Mouse (Mus musculus): ENCODE data around the gene Rapgef3. TPM values are rescaled to one million over a fixed set of nuclear protein-coding genes. Genes with fewer than 3 reads are reported as not detected.

The Rapgef3 gene
- polyA plus RNA-seq, 1 experiment from 2014 or later: 13.3 TPM

GRCm38 (mm10) chr15:97754476-97754875 is 13.3 kb downstream of the Rapgef3 start:
- peaks cover 11% of the 10 kb centered on the region for H3K4me1 ChIP-seq (replicated peaks; ENCODE audit: control insufficient read depth, insufficient read depth, low read length)
- no peak overlapping the region for H3K4me2 ChIP-seq (ENCODE audit: low read length)
- no peak overlapping the region for H3K4me3 ChIP-seq (replicated peaks; ENCODE audit: low read length)
- H3K27ac ChIP-seq (ENCODE audit: low read length): no peak overlapping the region
- H3K27me3 ChIP-seq (replicated peaks; ENCODE audit: control insufficient read depth, insufficient read depth, low read length): no peaks in the 10 kb centered on the region
- no peak overlapping the region for H3K9ac ChIP-seq (replicated peaks; ENCODE audit: low read depth, low read length)
- WGBS: 46% methylated on average over 6 of the region's 6 CpGs
- ATAC-seq: no peak
- no peaks in the 10 kb centered on the region for H3K36me3 ChIP-seq (ENCODE audit: control insufficient read depth, insufficient read depth)
- no peaks in the 10 kb centered on the region for H3K9me3 ChIP-seq (ENCODE audit: control insufficient read depth, low read length)

- 96% methylated on average over 5 of the region's 5 CpGs for WGBS
- peaks cover 11% of the 10 kb centered on the region for H3K4me1 ChIP-seq (replicated peaks; ENCODE audit: control insufficient read depth, insufficient read depth, low read length)
- ATAC-seq: no peak
- no peaks in the 10 kb centered on the region for H3K9me3 ChIP-seq (ENCODE audit: control insufficient read depth, low read length)
- no peak overlapping the region for H3K4me2 ChIP-seq (ENCODE audit: low read length)
- no peak overlapping the region for H3K9ac ChIP-seq (replicated peaks; ENCODE audit: low read depth, low read length)
- no peaks in the 10 kb centered on the region for H3K36me3 ChIP-seq (ENCODE audit: control insufficient read depth, insufficient read depth)
- no peak overlapping the region for H3K27ac ChIP-seq (ENCODE audit: low read length)
- no peak overlapping the region for H3K4me3 ChIP-seq (replicated peaks; ENCODE audit: low read length)
- no peaks in the 10 kb centered on the region for H3K27me3 ChIP-seq (replicated peaks; ENCODE audit: control insufficient read depth, insufficient read depth, low read length)
Measured at GRCm38 (mm10) chr15:97752491-97752890, 15.3 kb downstream of the Rapgef3 start.

GRCm38 (mm10) chr15:97751676-97752075 is 16.1 kb downstream of the Rapgef3 start:
- Histone ChIP-seq H3K27me3 (replicated peaks; ENCODE audit: control insufficient read depth, insufficient read depth, low read length) (no peaks in the 10 kb centered on the region), H3K4me3 (replicated peaks; ENCODE audit: low read length) (no peak overlapping the region), H3K9ac (replicated peaks; ENCODE audit: low read depth, low read length) (no peak overlapping the region), H3K9me3 (ENCODE audit: control insufficient read depth, low read length) (no peaks in the 10 kb centered on the region), H3K4me2 (ENCODE audit: low read length) (no peak overlapping the region), H3K27ac (ENCODE audit: low read length) (no peak overlapping the region), H3K4me1 (replicated peaks; ENCODE audit: control insufficient read depth, insufficient read depth, low read length) (peaks cover 11% of the 10 kb centered on the region), H3K36me3 (ENCODE audit: control insufficient read depth, insufficient read depth) (no peaks in the 10 kb centered on the region)
- ATAC-seq: no peak
- WGBS: 85% methylated on average over 2 of the region's 2 CpGs

- Histone ChIP-seq H3K4me3 (replicated peaks; ENCODE audit: low read length) (no peak overlapping the region), H3K27ac (ENCODE audit: low read length) (no peak overlapping the region), H3K9ac (replicated peaks; ENCODE audit: low read depth, low read length) (no peak overlapping the region), H3K4me1 (replicated peaks; ENCODE audit: control insufficient read depth, insufficient read depth, low read length) (peaks cover 11% of the 10 kb centered on the region), H3K9me3 (ENCODE audit: control insufficient read depth, low read length) (no peaks in the 10 kb centered on the region), H3K36me3 (ENCODE audit: control insufficient read depth, insufficient read depth) (no peaks in the 10 kb centered on the region), H3K27me3 (replicated peaks; ENCODE audit: control insufficient read depth, insufficient read depth, low read length) (no peaks in the 10 kb centered on the region), H3K4me2 (ENCODE audit: low read length) (no peak overlapping the region)
- peak; percentile 87 for ATAC-seq
- 9% methylated on average over 12 of the region's 12 CpGs for WGBS
Measured at GRCm38 (mm10) chr15:97750697-97751096, 17.1 kb downstream of the Rapgef3 start.

- ATAC-seq: no peak
- Histone ChIP-seq H3K4me1 (replicated peaks; ENCODE audit: control insufficient read depth, insufficient read depth, low read length) (peaks cover 11% of the 10 kb centered on the region), H3K36me3 (ENCODE audit: control insufficient read depth, insufficient read depth) (no peaks in the 10 kb centered on the region), H3K9ac (replicated peaks; ENCODE audit: low read depth, low read length) (no peak overlapping the region), H3K27me3 (replicated peaks; ENCODE audit: control insufficient read depth, insufficient read depth, low read length) (no peaks in the 10 kb centered on the region), H3K27ac (ENCODE audit: low read length) (no peak overlapping the region), H3K4me3 (replicated peaks; ENCODE audit: low read length) (no peak overlapping the region), H3K9me3 (ENCODE audit: control insufficient read depth, low read length) (no peaks in the 10 kb centered on the region), H3K4me2 (ENCODE audit: low read length) (no peak overlapping the region)
- WGBS: 90% methylated on average over 13 of the region's 13 CpGs
Measured at GRCm38 (mm10) chr15:97749841-97750240, 17.9 kb downstream of the Rapgef3 start.

- no peaks in the 10 kb centered on the region for H3K36me3 ChIP-seq (ENCODE audit: control insufficient read depth, insufficient read depth)
- no peaks in the 10 kb centered on the region for H3K9me3 ChIP-seq (ENCODE audit: control insufficient read depth, low read length)
- ATAC-seq: no peak
- H3K4me2 ChIP-seq (ENCODE audit: low read length): no peak overlapping the region
- peaks cover 11% of the 10 kb centered on the region for H3K4me1 ChIP-seq (replicated peaks; ENCODE audit: control insufficient read depth, insufficient read depth, low read length)
- no peak overlapping the region for H3K27ac ChIP-seq (ENCODE audit: low read length)
- 94% methylated on average over 9 of the region's 9 CpGs for WGBS
- no peak overlapping the region for H3K9ac ChIP-seq (replicated peaks; ENCODE audit: low read depth, low read length)
- H3K4me3 ChIP-seq (replicated peaks; ENCODE audit: low read length): no peak overlapping the region
- H3K27me3 ChIP-seq (replicated peaks; ENCODE audit: control insufficient read depth, insufficient read depth, low read length): no peaks in the 10 kb centered on the region
Measured at GRCm38 (mm10) chr15:97749397-97749796, 18.4 kb downstream of the Rapgef3 start.

GRCm38 (mm10) chr15:97748964-97749363 is 18.8 kb downstream of the Rapgef3 start:
- no peaks in the 10 kb centered on the region for H3K36me3 ChIP-seq (ENCODE audit: control insufficient read depth, insufficient read depth)
- H3K27ac ChIP-seq (ENCODE audit: low read length): no peak overlapping the region
- no peaks in the 10 kb centered on the region for H3K27me3 ChIP-seq (replicated peaks; ENCODE audit: control insufficient read depth, insufficient read depth, low read length)
- H3K4me3 ChIP-seq (replicated peaks; ENCODE audit: low read length): no peak overlapping the region
- no peak overlapping the region for H3K9ac ChIP-seq (replicated peaks; ENCODE audit: low read depth, low read length)
- 90% methylated on average over 4 of the region's 4 CpGs for WGBS
- H3K4me1 ChIP-seq (replicated peaks; ENCODE audit: control insufficient read depth, insufficient read depth, low read length): peaks cover 11% of the 10 kb centered on the region
- H3K9me3 ChIP-seq (ENCODE audit: control insufficient read depth, low read length): no peaks in the 10 kb centered on the region
- ATAC-seq: no peak
- H3K4me2 ChIP-seq (ENCODE audit: low read length): no peak overlapping the region

GRCm38 (mm10) chr15:97748309-97748708 is 19.5 kb downstream of the Rapgef3 start:
- 65% methylated on average over 10 of the region's 10 CpGs for WGBS
- no peak overlapping the region for H3K9ac ChIP-seq (replicated peaks; ENCODE audit: low read depth, low read length)
- H3K27me3 ChIP-seq (replicated peaks; ENCODE audit: control insufficient read depth, insufficient read depth, low read length): no peaks in the 10 kb centered on the region
- no peaks in the 10 kb centered on the region for H3K36me3 ChIP-seq (ENCODE audit: control insufficient read depth, insufficient read depth)
- no peak overlapping the region for H3K27ac ChIP-seq (ENCODE audit: low read length)
- no peak overlapping the region for H3K4me3 ChIP-seq (replicated peaks; ENCODE audit: low read length)
- ATAC-seq: no peak
- no peak overlapping the region for H3K4me2 ChIP-seq (ENCODE audit: low read length)
- no peaks in the 10 kb centered on the region for H3K9me3 ChIP-seq (ENCODE audit: control insufficient read depth, low read length)
- peaks cover 11% of the 10 kb centered on the region for H3K4me1 ChIP-seq (replicated peaks; ENCODE audit: control insufficient read depth, insufficient read depth, low read length)

GRCm38 (mm10) chr15:97747486-97747885 is 20.3 kb downstream of the Rapgef3 start:
- Histone ChIP-seq H3K4me2 (ENCODE audit: low read length) (no peak overlapping the region), H3K9me3 (ENCODE audit: control insufficient read depth, low read length) (no peaks in the 10 kb centered on the region), H3K4me1 (replicated peaks; ENCODE audit: control insufficient read depth, insufficient read depth, low read length) (peaks cover 11% of the 10 kb centered on the region), H3K9ac (replicated peaks; ENCODE audit: low read depth, low read length) (no peak overlapping the region), H3K36me3 (ENCODE audit: control insufficient read depth, insufficient read depth) (no peaks in the 10 kb centered on the region), H3K4me3 (replicated peaks; ENCODE audit: low read length) (no peak overlapping the region), H3K27ac (ENCODE audit: low read length) (no peak overlapping the region), H3K27me3 (replicated peaks; ENCODE audit: control insufficient read depth, insufficient read depth, low read length) (no peaks in the 10 kb centered on the region)
- WGBS: 85% methylated on average over 3 of the region's 4 CpGs
- ATAC-seq: no peak

GRCm38 (mm10) chr15:97746748-97747147 is 21.0 kb downstream of the Rapgef3 start:
- WGBS: 95% methylated on average over 24 of the region's 24 CpGs
- Histone ChIP-seq H3K4me2 (ENCODE audit: low read length) (no peak overlapping the region), H3K9me3 (ENCODE audit: control insufficient read depth, low read length) (no peaks in the 10 kb centered on the region), H3K36me3 (ENCODE audit: control insufficient read depth, insufficient read depth) (no peaks in the 10 kb centered on the region), H3K4me1 (replicated peaks; ENCODE audit: control insufficient read depth, insufficient read depth, low read length) (peaks cover 11% of the 10 kb centered on the region), H3K4me3 (replicated peaks; ENCODE audit: low read length) (no peak overlapping the region), H3K9ac (replicated peaks; ENCODE audit: low read depth, low read length) (no peak overlapping the region), H3K27ac (ENCODE audit: low read length) (no peak overlapping the region), H3K27me3 (replicated peaks; ENCODE audit: control insufficient read depth, insufficient read depth, low read length) (no peaks in the 10 kb centered on the region)
- ATAC-seq: no peak

Measured in forebrain, embryonic 16.5 days (tissue).